Mouse (Mus musculus) bone marrow macrophage, adult 2 months (primary cell): ENCODE measurements at regions not wholly inside any gene's neighbourhood (a gene's known extent, or its start where the extent isn't known, plus 50 kb on each side); places are given as distances from the start of the nearest gene placed in this dataset.
"Not testable (repeated sequence)": the region's sequence is repeated elsewhere in the genome, so short reads cannot be mapped to it uniquely, and the experiment has no call there.

Experiments used
- H3K27ac ChIP-seq: 2 replicates; pipeline ENCODE4 v1.5.1; 2012; ENCODE audit warnings: low read depth, low read length; ENCODE audit not compliant: insufficient read depth
- H3K4me1 ChIP-seq: 2 replicates; pipeline ENCODE4 v1.6.1; 2012; ENCODE audit warnings: low read length; ENCODE audit not compliant: control insufficient read depth, insufficient read depth
- H3K4me3 ChIP-seq: 2 replicates; pipeline ENCODE4 v1.5.1; 2012; ENCODE audit warnings: mild to moderate bottlenecking, low read length, moderate library complexity; ENCODE audit not compliant: insufficient read depth
- CTCF ChIP-seq: IDR thresholded peaks from 2 replicates; pipeline ENCODE4 v1.5.1; 2012; ENCODE audit warnings: low read depth, mild to moderate bottlenecking, low read length, moderate library complexity
- POLR2A ChIP-seq: IDR thresholded peaks from 2 replicates; pipeline ENCODE4 v1.6.1; 2012; ENCODE audit warnings: mild to moderate bottlenecking, low read depth, low read length, borderline replicate concordance

GRCm38 (mm10) chr3:54568096-54568495 lies 124.5 kb upstream of the Supt20 start:
- no peak for TF ChIP-seq CTCF
- no peak for TF ChIP-seq POLR2A
- H3K4me3 ChIP-seq: no peak overlapping the region
- no peaks in the 10 kb centered on the region for H3K4me1 ChIP-seq
- H3K27ac ChIP-seq: no peak overlapping the region

GRCm38 (mm10) chr3:54570501-54570900 lies 122.1 kb upstream of the Supt20 start:
- peak; percentile 21; the same call in 1 of the 2 replicates for TF ChIP-seq CTCF
- no peak for TF ChIP-seq POLR2A
- Histone ChIP-seq H3K4me3 (no peak overlapping the region), H3K27ac (no peak overlapping the region), H3K4me1 (no peaks in the 10 kb centered on the region)

GRCm38 (mm10) chr3:54577851-54578250 lies 114.8 kb upstream of the Supt20 start:
- no peaks in the 10 kb centered on the region for H3K4me1 ChIP-seq
- H3K4me3 ChIP-seq: no peak overlapping the region
- H3K27ac ChIP-seq: no peak overlapping the region
- TF ChIP-seq POLR2A: no peak
- no peak for TF ChIP-seq CTCF

- TF ChIP-seq CTCF (no peak), POLR2A (no peak)
- Histone ChIP-seq H3K4me3 (no peak overlapping the region), H3K4me1 (no peaks in the 10 kb centered on the region), H3K27ac (no peak overlapping the region)
These were observed 113.2 kb upstream of the Supt20 start for GRCm38 (mm10) chr3:54579425-54579824.

GRCm38 (mm10) chr3:54580339-54580738 lies 112.3 kb upstream of the Supt20 start:
- Histone ChIP-seq H3K4me3 (no peak overlapping the region), H3K27ac (no peak overlapping the region), H3K4me1 (no peaks in the 10 kb centered on the region)
- no peak for TF ChIP-seq POLR2A
- TF ChIP-seq CTCF: no peak

- not testable (repeated sequence) for H3K4me3 ChIP-seq, H3K27ac ChIP-seq
These were observed 106.8 kb upstream of the Supt20 start for GRCm38 (mm10) chr3:54585781-54586180.

GRCm38 (mm10) chr3:54587127-54587995 lies 105.2 kb upstream of the Supt20 start:
- Histone ChIP-seq H3K27ac (no peak overlapping the region), H3K4me3 (no peak overlapping the region), H3K4me1 (no peaks in the 10 kb centered on the region)
- no peak for TF ChIP-seq CTCF
- TF ChIP-seq POLR2A: no peak

More at GRCm38 (mm10) chr3:54585781-54586180, 106.8 kb upstream of the Supt20 start:
- H3K4me1 ChIP-seq: not testable (repeated sequence)

GRCm38 (mm10) chr3:54588198-54588597 lies 104.4 kb upstream of the Supt20 start:
- Histone ChIP-seq H3K4me3 (no peak overlapping the region), H3K27ac (no peak overlapping the region), H3K4me1 (no peaks in the 10 kb centered on the region)
- TF ChIP-seq POLR2A (no peak), CTCF (no peak)

GRCm38 (mm10) chr3:54589976-54590375 lies 102.6 kb upstream of the Supt20 start:
- Histone ChIP-seq H3K4me1 (no peaks in the 10 kb centered on the region), H3K27ac (no peak overlapping the region), H3K4me3 (no peak overlapping the region)
- TF ChIP-seq CTCF (no peak), POLR2A (no peak)

- H3K4me1 ChIP-seq: no peaks in the 10 kb centered on the region
- no peak for TF ChIP-seq CTCF
- TF ChIP-seq POLR2A: no peak
- no peak overlapping the region for H3K27ac ChIP-seq
- H3K4me3 ChIP-seq: no peak overlapping the region
These were observed 101.4 kb upstream of the Supt20 start for GRCm38 (mm10) chr3:54591160-54591559.

GRCm38 (mm10) chr3:54592064-54592463 lies 100.5 kb upstream of the Supt20 start:
- Histone ChIP-seq H3K27ac (no peak overlapping the region), H3K4me1 (no peaks in the 10 kb centered on the region), H3K4me3 (no peak overlapping the region)
- TF ChIP-seq CTCF: no peak
- TF ChIP-seq POLR2A: no peak
